ENCODE assay signal across 23 mouse cellular contexts in genomic region chr5:31781624-31782023, GRCm38 (mm10).
"Had no signal": no experiment of that assay in that cellular context is flagged by ENCODE, and none has a peak within 500 bp of the region (broad histone marks: within the 10 kb centered on the region; RNA-seq: fewer than 3 reads in every experiment).

No protein-coding gene starts in this region.

- H3K4me3 ChIP-seq: gastrocnemius, adult 2 months; heart, embryonic 10.5 days; heart, embryonic 12.5 days; hindbrain, embryonic 10.5 days; hindbrain, embryonic 12.5 days; intestine, embryonic 15.5 days; layer of hippocampus, adult 2 months; left cerebral cortex, adult 2 months; limb, embryonic 10.5 days; limb, embryonic 12.5 days; liver, embryonic 13.5 days had no signal

- H3K36me3 ChIP-seq: heart, embryonic 10.5 days; heart, embryonic 12.5 days; hindbrain, embryonic 10.5 days; hindbrain, embryonic 12.5 days; intestine, embryonic 15.5 days; limb, embryonic 10.5 days; limb, embryonic 12.5 days; liver, embryonic 13.5 days had no signal

- H3K27me3 ChIP-seq: heart, embryonic 12.5 days; hindbrain, embryonic 12.5 days; intestine, embryonic 15.5 days; limb, embryonic 12.5 days; liver, embryonic 13.5 days had no signal

- DNase-seq: gastrocnemius, adult 2 months; gastrocnemius, postnatal 10 days; gastrocnemius, postnatal 25 days; heart, postnatal 10 days; heart, postnatal 4 days; kidney, adult 18-20 months; kidney, adult 8-10 months; kidney, postnatal 10 days; kidney, postnatal 25 days; kidney, postnatal 4 days; liver; liver, embryonic 13.5 days had no signal

- H3K4me2 ChIP-seq: heart, embryonic 12.5 days; hindbrain, embryonic 12.5 days; hindbrain, embryonic 14.5 days; intestine, embryonic 15.5 days; limb, embryonic 12.5 days; liver, embryonic 11.5 days; liver, embryonic 13.5 days had no signal
